Mouse (Mus musculus) heart, adult 10 weeks (tissue): Measurements from ENCODE around the gene Gm11444. TPM values are rescaled to one million over a fixed set of nuclear protein-coding genes. Genes with fewer than 3 reads are reported as not detected.

Experiments
- polyA plus RNA-seq: library from polyadenylated mRNA; stranded (reverse); fragments of 350-450 nt; fragmentation: Illumina TruSeq; extraction: RNeasy Lipid Tissue Mini Kit (QIAGEN cat#74804); gene quantifications from one replicate; pipeline ENCODE4 v1.2.3, GENCODE M21; 2014; ENCODE audit warnings: low read depth, low replicate concordance

Gene Gm11444
- polyA plus RNA-seq, result not detected

GRCm38 (mm10) chr11:85850233-85850632 lies at the start of gene Gm11444:
Gene Gm11444 (minus strand): TSS chr11:85850333.

GRCm38 (mm10) chr11:85885665-85886428 lies 35.7 kb upstream of the Gm11444 start, which contains the start of gene Tbx4:
Gene Tbx4 (plus strand): TSS chr11:85886422.

DNA sequence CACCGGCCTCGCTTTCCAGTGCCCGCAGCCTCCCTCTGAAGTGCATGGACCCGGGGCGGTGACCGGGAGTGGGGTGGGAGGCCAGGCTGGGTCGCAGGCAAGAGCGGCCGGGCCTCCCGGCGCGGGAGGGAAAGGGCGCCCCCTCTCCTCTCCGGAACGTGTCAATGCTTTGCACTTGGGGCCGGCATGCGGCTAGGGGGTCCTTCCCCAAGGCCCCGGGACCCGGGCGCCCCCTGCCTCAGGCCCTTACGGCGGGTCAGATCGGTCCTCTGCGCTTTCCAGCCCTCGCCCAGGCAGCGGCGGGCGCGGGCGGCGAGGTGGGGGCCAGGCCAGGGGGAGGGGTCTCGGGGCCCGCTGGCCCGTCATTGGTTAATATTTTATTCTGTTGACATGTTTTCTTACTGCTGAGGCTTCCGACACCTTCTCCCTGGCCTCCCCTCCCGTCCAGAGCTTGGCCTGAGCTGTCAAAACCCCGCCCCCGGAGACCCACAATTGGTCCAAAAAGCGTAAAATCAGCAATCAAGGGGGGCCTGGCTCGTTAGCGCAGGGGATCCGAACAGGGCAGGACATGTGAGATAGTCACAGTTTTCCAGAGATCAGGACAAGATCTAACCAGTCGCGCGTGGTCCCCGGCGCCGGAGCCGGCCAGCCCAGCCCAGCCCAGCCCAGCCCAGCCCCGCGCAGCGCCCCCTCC lies 17.8 kb downstream of the Gm11444 start, which contains the start of gene Tbx2:
TSS of gene Tbx2 (plus strand) at position 321 of the 694 bp plus-strand sequence.

Other genes with a start within 250 kb of the Gm11444 start
- gene Tbx2, start 17.8 kb downstream of the Gm11444 start, polyA plus RNA-seq, result 4.0 TPM
- gene Tbx4, start 36.1 kb upstream of the Gm11444 start, polyA plus RNA-seq, result not detected